Mouse (Mus musculus): ENCODE measurements around the gene Tead2. TPM values are rescaled to one million over a fixed set of nuclear protein-coding genes. Genes with fewer than 3 reads are reported as not detected.
A peak's percentile ranks its signal among the peaks of the same experiment; 100 is the strongest.
"Not testable (repeated sequence)": the region's sequence is repeated elsewhere in the genome, so short reads cannot be mapped to it uniquely, and the experiment has no call there.

Gene Tead2
- total RNA-seq (2017), result 0.48 to 2.5 TPM (median 0.64 TPM) in 3 replicates

DNA sequence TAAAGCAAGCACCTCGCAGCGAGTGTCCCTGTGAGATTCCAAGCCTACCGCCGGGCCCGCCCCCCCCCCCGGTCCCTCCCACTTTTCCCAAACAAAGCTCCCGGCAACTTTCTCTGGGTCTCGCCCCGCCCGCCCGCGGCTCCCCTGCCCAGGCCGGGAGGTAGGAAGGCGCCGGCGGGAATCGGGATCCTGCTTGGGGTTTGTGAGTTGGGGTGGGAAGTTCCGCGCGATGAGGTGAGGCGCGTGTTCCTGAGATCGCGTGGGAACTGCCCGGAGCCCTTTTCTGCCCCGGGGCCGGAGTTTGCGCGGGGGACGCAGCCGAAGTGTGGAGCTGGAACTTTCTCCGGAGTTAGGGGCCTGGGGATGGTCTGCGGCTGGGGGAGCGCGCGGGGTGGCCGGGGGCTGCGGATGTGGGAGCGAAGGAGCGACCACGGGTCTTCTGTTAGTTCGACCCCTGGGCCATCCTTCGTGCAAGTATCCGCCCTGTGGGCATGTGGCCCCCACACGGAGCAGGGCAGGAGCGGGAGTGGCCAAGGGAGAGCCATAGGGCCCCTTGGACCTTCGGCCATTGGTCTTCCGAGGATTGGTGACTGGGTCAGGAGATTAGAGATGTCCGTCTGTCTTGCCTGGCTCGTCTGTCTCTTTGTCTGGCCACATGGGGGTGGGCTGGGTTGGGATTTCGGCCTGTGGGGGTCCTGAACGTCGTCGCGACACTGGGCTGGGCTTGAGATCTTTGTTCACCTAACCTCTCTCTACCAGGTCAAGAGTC lies at the start of gene Tead2:
Gene Tead2, plus strand, starts transcription at position 81 of the 769 bp plus-strand sequence.
- no peak for ATAC-seq (replicated peaks; ENCODE audit: insufficient number of reproducible peaks, low FRiP score, low TSS enrichment, poor library complexity, severe bottlenecking)

DNA sequence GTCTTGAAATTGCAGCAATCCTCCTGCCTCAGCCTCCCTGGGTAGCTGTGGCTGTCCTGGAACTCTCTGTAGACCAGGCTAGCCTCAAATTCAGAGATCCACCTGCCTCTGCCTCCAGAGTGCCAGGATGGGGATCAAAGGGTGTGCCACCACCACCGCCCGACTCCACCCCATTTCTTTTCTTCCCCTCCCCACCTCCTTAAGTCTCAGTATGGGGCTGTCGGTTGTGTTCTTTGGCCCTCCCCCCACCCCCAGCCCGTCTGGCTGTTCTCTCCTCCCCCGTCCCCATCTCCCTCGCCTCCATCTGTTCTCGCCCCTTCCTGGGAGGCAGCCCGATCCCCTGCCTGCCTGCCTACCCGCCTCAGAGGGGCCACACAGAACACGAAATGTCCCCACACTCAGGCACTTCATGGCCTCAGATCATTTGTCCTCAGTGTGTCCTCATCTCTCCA lies 48.6 kb upstream of the Tead2 start:
- ATAC-seq (replicated peaks; ENCODE audit: insufficient number of reproducible peaks, low FRiP score, low TSS enrichment, poor library complexity, severe bottlenecking), result no peak

- ATAC-seq (replicated peaks; ENCODE audit: insufficient number of reproducible peaks, low FRiP score, low TSS enrichment, poor library complexity, severe bottlenecking), result no peak
Observed at GRCm38 (mm10) chr7:45167761-45168445, 47.6 kb upstream of the Tead2 start.

- ATAC-seq (replicated peaks; ENCODE audit: insufficient number of reproducible peaks, low FRiP score, low TSS enrichment, poor library complexity, severe bottlenecking), result no peak
Observed at GRCm38 (mm10) chr7:45168656-45169055, 46.9 kb upstream of the Tead2 start.

GRCm38 (mm10) chr7:45169495-45169894 lies 46.1 kb upstream of the Tead2 start:
- no peak for ATAC-seq (replicated peaks; ENCODE audit: insufficient number of reproducible peaks, low FRiP score, low TSS enrichment, poor library complexity, severe bottlenecking)

DNA sequence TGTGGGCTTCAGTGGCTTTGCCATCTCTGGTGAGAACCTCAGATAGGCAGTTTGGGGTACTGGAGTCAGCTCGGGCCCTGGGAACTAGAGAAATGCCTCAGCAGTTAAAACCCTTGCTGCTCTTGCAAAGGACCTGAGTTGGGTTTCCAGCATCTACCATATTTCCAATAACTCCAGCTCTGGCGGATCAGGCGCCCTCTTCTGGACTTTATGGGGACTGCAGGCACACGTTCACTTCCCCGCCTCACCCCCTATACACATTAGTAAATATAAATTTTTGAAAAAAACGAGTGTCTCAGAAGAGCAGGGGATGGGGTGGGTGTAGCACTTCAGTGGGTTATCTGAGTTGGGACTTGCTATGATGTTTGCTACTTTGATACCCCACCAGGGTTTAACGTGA lies 42.6 kb upstream of the Tead2 start:
- ATAC-seq (replicated peaks; ENCODE audit: insufficient number of reproducible peaks, low FRiP score, low TSS enrichment, poor library complexity, severe bottlenecking), result no peak

DNA sequence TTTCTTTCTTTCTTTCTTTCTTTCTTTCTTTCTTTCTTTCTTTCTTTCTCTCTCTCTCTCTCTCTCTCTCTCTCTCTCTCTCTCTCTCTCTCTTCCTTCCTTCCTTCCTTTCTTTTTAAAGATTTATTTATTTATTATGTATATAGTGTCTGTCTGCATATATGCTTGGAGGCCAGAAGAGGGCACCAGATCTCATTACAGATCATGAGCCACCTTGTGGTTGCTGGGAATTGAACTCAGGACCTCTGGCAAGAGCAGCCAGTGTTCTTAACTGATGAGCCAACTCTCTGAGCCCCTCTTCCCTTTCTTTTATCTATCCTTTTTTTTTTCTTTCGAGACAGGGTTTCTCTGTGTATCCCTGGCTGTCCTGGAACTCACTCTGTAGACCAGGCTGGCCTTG lies 41.8 kb upstream of the Tead2 start:
- ATAC-seq (replicated peaks; ENCODE audit: insufficient number of reproducible peaks, low FRiP score, low TSS enrichment, poor library complexity, severe bottlenecking), result not testable (repeated sequence)

- no peak for ATAC-seq (replicated peaks; ENCODE audit: insufficient number of reproducible peaks, low FRiP score, low TSS enrichment, poor library complexity, severe bottlenecking)
Observed at GRCm38 (mm10) chr7:45174567-45175280, 40.8 kb upstream of the Tead2 start.

DNA sequence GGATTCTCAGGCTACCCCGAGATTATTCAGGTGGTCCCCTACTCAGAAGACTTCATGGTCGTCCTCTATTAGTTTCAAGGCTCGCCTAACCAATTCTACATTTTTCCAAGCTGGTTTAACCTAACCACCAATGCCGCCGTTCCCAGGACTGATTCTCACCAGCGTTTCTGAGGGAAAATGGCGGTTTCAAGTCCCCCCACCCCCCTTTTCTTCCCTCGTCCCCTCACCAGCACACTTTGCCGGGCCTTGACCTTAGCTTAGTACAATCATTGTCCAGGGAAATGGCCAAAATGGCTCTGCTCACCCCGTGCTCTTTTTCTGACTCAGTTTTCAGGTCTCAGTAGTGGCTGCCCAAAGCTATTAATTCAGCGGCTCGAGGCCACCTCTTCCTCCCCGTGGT lies 40.2 kb upstream of the Tead2 start:
- no peak for ATAC-seq (replicated peaks; ENCODE audit: insufficient number of reproducible peaks, low FRiP score, low TSS enrichment, poor library complexity, severe bottlenecking)

DNA sequence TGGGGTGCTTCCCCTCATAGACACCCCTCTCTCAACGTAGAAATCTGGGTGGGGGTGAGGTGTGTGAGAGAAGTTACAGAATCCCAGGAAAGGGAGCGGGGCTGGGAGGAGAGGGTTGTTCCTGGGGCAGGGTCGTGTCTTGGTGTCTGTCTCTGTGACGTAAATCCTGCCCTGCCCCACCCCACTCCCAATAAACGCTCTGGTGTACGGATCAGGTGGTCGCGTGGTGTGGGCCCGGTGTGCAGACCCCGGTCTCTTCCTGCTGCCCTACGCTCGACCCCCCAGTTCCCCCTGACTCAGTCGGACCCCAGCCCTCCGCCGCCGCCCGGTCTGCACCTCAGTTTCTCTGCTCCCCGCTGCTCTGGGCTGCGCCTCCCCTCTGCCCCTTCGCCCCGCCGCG lies 39.6 kb upstream of the Tead2 start:
- ATAC-seq (replicated peaks; ENCODE audit: insufficient number of reproducible peaks, low FRiP score, low TSS enrichment, poor library complexity, severe bottlenecking), result no peak

GRCm38 (mm10) chr7:45176356-45176755 lies 39.2 kb upstream of the Tead2 start:
- no peak for ATAC-seq (replicated peaks; ENCODE audit: insufficient number of reproducible peaks, low FRiP score, low TSS enrichment, poor library complexity, severe bottlenecking)

- no peak for ATAC-seq (replicated peaks; ENCODE audit: insufficient number of reproducible peaks, low FRiP score, low TSS enrichment, poor library complexity, severe bottlenecking)
Observed at GRCm38 (mm10) chr7:45178550-45178949, 37.0 kb upstream of the Tead2 start.

GRCm38 (mm10) chr7:45179469-45179868 lies 36.1 kb upstream of the Tead2 start, which contains the start of gene Gfy:
Gfy (minus strand) TSS chr7:45179569.
- no peak for ATAC-seq (replicated peaks; ENCODE audit: insufficient number of reproducible peaks, low FRiP score, low TSS enrichment, poor library complexity, severe bottlenecking)

DNA sequence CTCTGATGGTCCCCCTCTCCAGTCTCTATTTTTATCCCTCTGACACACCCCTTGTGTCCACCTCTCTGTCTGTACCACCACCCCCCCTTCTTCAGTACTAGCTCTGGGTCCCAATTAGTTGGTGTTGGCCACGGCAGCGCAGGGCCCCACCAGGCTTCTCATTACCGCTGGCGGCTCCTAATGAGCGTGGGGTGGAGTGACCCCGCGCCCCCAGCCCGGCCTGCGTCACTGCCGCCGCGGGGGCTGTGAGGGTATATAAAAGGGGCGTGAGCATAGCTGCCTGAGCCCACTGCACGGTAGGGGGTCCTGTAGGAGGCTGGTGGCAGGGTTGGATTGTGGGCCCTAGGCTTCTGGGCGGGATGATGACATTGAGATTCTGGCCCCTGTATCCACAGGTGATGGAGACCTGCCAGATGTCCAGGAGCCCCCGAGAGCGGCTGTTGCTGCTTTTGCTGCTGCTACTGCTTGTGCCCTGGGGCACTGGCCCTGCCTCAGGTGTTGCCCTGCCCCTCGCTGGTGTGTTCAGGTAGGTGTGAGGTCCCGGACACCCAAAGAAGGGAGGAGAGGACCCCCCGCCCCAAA lies 34.6 kb upstream of the Tead2 start, which contains the start of gene Pth2:
Gene Pth2, plus strand, starts transcription at position 100 of the 582 bp plus-strand sequence.
- no peak for ATAC-seq (replicated peaks; ENCODE audit: insufficient number of reproducible peaks, low FRiP score, low TSS enrichment, poor library complexity, severe bottlenecking)

DNA sequence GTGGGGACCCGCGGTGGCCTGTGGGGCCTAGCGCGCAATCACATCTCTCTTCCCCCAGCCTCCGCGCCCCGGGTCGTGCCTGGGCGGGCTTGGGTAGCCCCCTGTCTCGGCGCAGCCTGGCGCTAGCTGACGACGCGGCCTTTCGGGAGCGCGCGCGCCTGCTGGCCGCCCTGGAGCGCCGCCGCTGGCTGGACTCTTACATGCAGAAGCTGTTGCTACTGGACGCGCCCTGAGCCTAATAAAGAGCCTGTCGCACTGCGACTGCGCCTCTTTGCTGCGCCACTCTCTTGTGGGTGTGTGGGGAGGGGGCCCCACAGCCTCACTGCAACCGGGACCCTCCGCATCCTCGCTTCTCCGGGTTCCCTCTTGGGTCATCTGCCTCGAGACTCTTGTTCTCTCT lies 34.0 kb upstream of the Tead2 start:
- ATAC-seq (replicated peaks; ENCODE audit: insufficient number of reproducible peaks, low FRiP score, low TSS enrichment, poor library complexity, severe bottlenecking), result no peak

GRCm38 (mm10) chr7:45182199-45182601 lies 33.4 kb upstream of the Tead2 start:
- peak; percentile 86 for ATAC-seq (replicated peaks; ENCODE audit: insufficient number of reproducible peaks, low FRiP score, low TSS enrichment, poor library complexity, severe bottlenecking)

- ATAC-seq (replicated peaks; ENCODE audit: insufficient number of reproducible peaks, low FRiP score, low TSS enrichment, poor library complexity, severe bottlenecking), result no peak
Observed at GRCm38 (mm10) chr7:45182606-45183005, 32.9 kb upstream of the Tead2 start.

DNA sequence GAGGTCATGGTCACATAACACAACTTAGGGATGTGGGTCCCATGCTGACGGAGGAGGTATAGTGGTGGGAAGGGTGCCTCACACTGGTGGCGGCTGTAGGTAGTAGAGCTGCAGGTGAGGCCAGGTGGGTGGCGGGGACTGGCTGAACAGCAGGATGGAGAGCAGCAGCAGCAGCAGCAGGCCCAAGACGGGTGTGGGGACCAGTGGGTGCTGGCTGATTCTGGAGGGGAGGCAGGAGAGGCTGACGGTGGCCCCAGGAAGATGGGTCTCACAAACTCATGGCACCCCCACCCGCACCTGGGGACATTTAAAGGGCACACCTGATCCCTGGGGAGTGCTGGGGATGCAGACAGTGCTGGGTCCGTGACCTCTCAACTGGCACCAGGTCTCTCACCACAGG lies 31.9 kb upstream of the Tead2 start:
- ATAC-seq (replicated peaks; ENCODE audit: insufficient number of reproducible peaks, low FRiP score, low TSS enrichment, poor library complexity, severe bottlenecking), result no peak

GRCm38 (mm10) chr7:45185921-45186320 lies 29.6 kb upstream of the Tead2 start:
- no peak for ATAC-seq (replicated peaks; ENCODE audit: insufficient number of reproducible peaks, low FRiP score, low TSS enrichment, poor library complexity, severe bottlenecking)

Data from monocyte, adult 5-6 weeks (primary cell).